ENCODE assay signal across 19 mouse cellular contexts in the genomic region with DNA sequence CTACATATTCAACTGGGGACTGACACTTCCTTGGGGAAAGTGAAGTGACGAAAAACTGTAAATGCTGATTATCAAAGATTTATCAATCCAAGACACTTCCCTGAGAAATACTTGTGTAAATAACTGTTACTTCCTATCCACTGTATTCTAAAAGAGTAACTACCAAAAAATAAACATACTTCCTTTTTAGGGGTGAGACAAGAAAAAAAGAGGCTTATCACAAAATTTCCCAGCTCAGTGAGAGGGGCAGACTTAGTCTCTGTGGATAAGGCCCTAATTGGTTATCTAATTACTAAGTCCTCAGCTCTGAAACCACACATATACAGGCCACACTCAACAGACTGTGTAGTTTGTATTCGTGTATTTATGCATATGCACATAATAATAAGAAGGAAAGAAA.
"Had no signal": no experiment of that assay in that cellular context is flagged by ENCODE, and none has a peak within 500 bp of the region (broad histone marks: within the 10 kb centered on the region; RNA-seq: fewer than 3 reads in every experiment).

No protein-coding gene starts in this region.

- H3K27me3 ChIP-seq: kidney, embryonic 15.5 days; liver, embryonic 13.5 days; megakaryocyte, embryonic 14.5 days; midbrain, embryonic 13.5 days; neural tube, embryonic 13.5 days had no signal

- ATAC-seq: lung, postnatal 0 days; midbrain, embryonic 13.5 days; midbrain, embryonic 16.5 days had no signal

- H3K4me3 ChIP-seq: kidney, embryonic 15.5 days; left cerebral cortex, adult 2 months; liver, embryonic 13.5 days; megakaryocyte, embryonic 14.5 days; midbrain, embryonic 10.5 days; midbrain, embryonic 13.5 days; myocyte; neural tube, embryonic 13.5 days had no signal

- H3K27ac ChIP-seq: kidney, embryonic 15.5 days; left cerebral cortex, adult 2 months; macrophage; midbrain, embryonic 10.5 days; midbrain, embryonic 13.5 days; neural tube, embryonic 13.5 days; stomach, postnatal 0 days had no signal

- H3K9ac ChIP-seq: kidney, embryonic 15.5 days; liver, embryonic 13.5 days; lung, embryonic 14.5 days; midbrain, embryonic 13.5 days; neural tube, embryonic 13.5 days had no signal

- H3K4me1 ChIP-seq: kidney, embryonic 15.5 days; midbrain, embryonic 10.5 days; midbrain, embryonic 13.5 days; neural tube, embryonic 13.5 days had no signal

- H3K9me3 ChIP-seq: kidney, embryonic 15.5 days; liver, embryonic 13.5 days; megakaryocyte, embryonic 14.5 days; midbrain, embryonic 10.5 days; midbrain, embryonic 13.5 days; neural tube, embryonic 13.5 days had no signal

- DNase-seq: kidney, adult 8-10 months; kidney, postnatal 10 days; kidney, postnatal 36 days; layer of hippocampus, postnatal 36 days; liver, embryonic 13.5 days; lung, embryonic 14.5 days; thymus, adult 2 months; thymus, postnatal 25 days had no signal

- H3K4me2 ChIP-seq: kidney, embryonic 15.5 days; liver, embryonic 13.5 days; lung, embryonic 14.5 days; midbrain, embryonic 13.5 days; neural tube, embryonic 13.5 days had no signal
